Mouse (Mus musculus) lung, embryonic 15.5 days (tissue): ENCODE results near the gene Tiam1. TPM values are rescaled to one million over a fixed set of nuclear protein-coding genes. Genes with fewer than 3 reads are reported as not detected.

Source experiments
- ATAC-seq: fragments of 200-750 bp; cut with Nextera tagmentation; 2 replicates; pipeline ENCODE4 v1.8.0; 2017; ENCODE audit warnings: moderate number of reproducible peaks, borderline replicate concordance; ENCODE audit not compliant: low FRiP score, low TSS enrichment; ENCODE audit errors: extremely low read depth
- H3K27ac ChIP-seq: fragments of 300-500 bp; sonication (generic); 2 replicates; pipeline ENCODE4 v1.5.1; 2015; ENCODE audit warnings: moderate library complexity, mild to moderate bottlenecking, inconsistent platforms
- H3K27me3 ChIP-seq: fragments of 300-500 bp; sonication (generic); 2 replicates; pipeline ENCODE4 v1.6.1; 2015; ENCODE audit warnings: inconsistent platforms
- H3K36me3 ChIP-seq: fragments of 300-500 bp; sonication (generic); 2 replicates; pipeline ENCODE4 v1.6.1; 2015; ENCODE audit warnings: inconsistent platforms
- H3K4me1 ChIP-seq: fragments of 300-500 bp; sonication (generic); 2 replicates; pipeline ENCODE4 v1.6.1; 2015; ENCODE audit warnings: inconsistent platforms
- H3K4me2 ChIP-seq: fragments of 300-500 bp; sonication (generic); 2 replicates; pipeline ENCODE4 v1.6.1; 2015; ENCODE audit warnings: inconsistent platforms, mild to moderate bottlenecking, moderate library complexity
- H3K4me3 ChIP-seq: fragments of 300-500 bp; sonication (generic); 2 replicates; pipeline ENCODE4 v1.5.1; 2015; ENCODE audit warnings: mild to moderate bottlenecking, inconsistent platforms
- H3K9ac ChIP-seq: fragments of 300-500 bp; sonication (generic); 2 replicates; pipeline ENCODE4 v1.6.1; 2015; ENCODE audit warnings: inconsistent platforms
- H3K9me3 ChIP-seq: fragments of 300-500 bp; sonication (generic); 2 replicates; pipeline ENCODE4 v1.6.1; 2016; ENCODE audit warnings: inconsistent platforms
- WGBS: fragments of 180-500 bp; shearing (Covaris S2); methylation state at CpG from one replicate; pipeline ENCODE4 v1.1.7; 2015; 5-methylcytosine and 5-hydroxymethylcytosine counted together
- polyA plus RNA-seq: library from polyadenylated mRNA; unstranded; fragments of >200 nt; fragmentation: Nextera tagmentation; extraction: Ambion mirVana; gene quantifications from 2 replicates; pipeline ENCODE4 v1.2.1, GENCODE M21; 2015

Tiam1 gene
- polyA plus RNA-seq, 1 experiment from 2014 or later = 10.8 TPM

- Histone ChIP-seq H3K4me2 (no peak overlapping the region), H3K9me3 (no peaks in the 10 kb centered on the region), H3K4me3 (no peak overlapping the region), H3K36me3 (no peaks in the 10 kb centered on the region), H3K4me1 (peaks cover 11% of the 10 kb centered on the region), H3K9ac (no peak overlapping the region), H3K27me3 (no peaks in the 10 kb centered on the region), H3K27ac (no peak overlapping the region)
- ATAC-seq = no peak
- WGBS = 55% methylated on average over 5 of the region's 5 CpGs
Observed at GRCm38 (mm10) chr16:89863264-89863663, 280.3 kb downstream of the Tiam1 start.

- Histone ChIP-seq H3K36me3 (no peaks in the 10 kb centered on the region), H3K4me3 (no peak overlapping the region), H3K27me3 (no peaks in the 10 kb centered on the region), H3K4me2 (no peak overlapping the region), H3K9ac (no peak overlapping the region), H3K9me3 (no peaks in the 10 kb centered on the region), H3K4me1 (peaks cover 11% of the 10 kb centered on the region), H3K27ac (no peak overlapping the region)
- 35% methylated on average over 5 of the region's 5 CpGs for WGBS
- no peak for ATAC-seq
Observed at GRCm38 (mm10) chr16:89861531-89861930, 282.0 kb downstream of the Tiam1 start.

GRCm38 (mm10) chr16:89860708-89861107 lies 282.9 kb downstream of the Tiam1 start:
- Histone ChIP-seq H3K27me3 (no peaks in the 10 kb centered on the region), H3K9ac (no peak overlapping the region), H3K4me2 (no peak overlapping the region), H3K4me1 (peaks cover 11% of the 10 kb centered on the region), H3K4me3 (no peak overlapping the region), H3K27ac (no peak overlapping the region), H3K36me3 (no peaks in the 10 kb centered on the region), H3K9me3 (no peaks in the 10 kb centered on the region)
- ATAC-seq = no peak
- 27% methylated on average over 6 of the region's 6 CpGs for WGBS

GRCm38 (mm10) chr16:89857666-89858065 lies 285.9 kb downstream of the Tiam1 start:
- H3K36me3 ChIP-seq = no peaks in the 10 kb centered on the region
- H3K4me3 ChIP-seq = no peak overlapping the region
- H3K4me1 ChIP-seq = peaks cover 11% of the 10 kb centered on the region
- no peaks in the 10 kb centered on the region for H3K9me3 ChIP-seq
- H3K4me2 ChIP-seq = no peak overlapping the region
- 49% methylated on average over 3 of the region's 3 CpGs for WGBS
- H3K27ac ChIP-seq = no peak overlapping the region
- no peak overlapping the region for H3K9ac ChIP-seq
- no peaks in the 10 kb centered on the region for H3K27me3 ChIP-seq
- ATAC-seq = no peak

GRCm38 (mm10) chr16:89854731-89855130 lies 288.8 kb downstream of the Tiam1 start:
- Histone ChIP-seq H3K4me2 (no peak overlapping the region), H3K27ac (no peak overlapping the region), H3K9ac (no peak overlapping the region), H3K4me1 (no peaks in the 10 kb centered on the region), H3K36me3 (no peaks in the 10 kb centered on the region), H3K9me3 (no peaks in the 10 kb centered on the region), H3K27me3 (no peaks in the 10 kb centered on the region), H3K4me3 (no peak overlapping the region)
- ATAC-seq = no peak
- 70% methylated on average over 8 of the region's 8 CpGs for WGBS

GRCm38 (mm10) chr16:89851333-89851732 lies 292.2 kb downstream of the Tiam1 start:
- ATAC-seq = no peak
- Histone ChIP-seq H3K4me3 (no peak overlapping the region), H3K9me3 (no peaks in the 10 kb centered on the region), H3K27ac (no peak overlapping the region), H3K27me3 (no peaks in the 10 kb centered on the region), H3K36me3 (no peaks in the 10 kb centered on the region), H3K9ac (no peak overlapping the region), H3K4me2 (no peak overlapping the region), H3K4me1 (no peaks in the 10 kb centered on the region)
- 43% methylated on average over 9 of the region's 9 CpGs for WGBS

GRCm38 (mm10) chr16:89848651-89849597 lies 294.6 kb downstream of the Tiam1 start:
- no peak overlapping the region for H3K9ac ChIP-seq
- H3K4me3 ChIP-seq = no peak overlapping the region
- no peaks in the 10 kb centered on the region for H3K9me3 ChIP-seq
- H3K27ac ChIP-seq = no peak overlapping the region
- H3K36me3 ChIP-seq = no peaks in the 10 kb centered on the region
- no peak for ATAC-seq
- H3K27me3 ChIP-seq = 0 out of 2 replicates have a peak, but pooled peaks cover under 1% of the 10 kb centered on the region
- H3K4me1 ChIP-seq = no peaks in the 10 kb centered on the region
- no peak overlapping the region for H3K4me2 ChIP-seq
- 82% methylated on average over 19 of the region's 19 CpGs for WGBS

- no peak for ATAC-seq
- Histone ChIP-seq H3K36me3 (no peaks in the 10 kb centered on the region), H3K4me2 (no peak overlapping the region), H3K9me3 (no peaks in the 10 kb centered on the region), H3K9ac (no peak overlapping the region), H3K4me1 (no peaks in the 10 kb centered on the region), H3K27ac (no peak overlapping the region), H3K27me3 (peaks cover 2% of the 10 kb centered on the region; the same call in 1 of the 2 replicates), H3K4me3 (no peak overlapping the region)
- WGBS = 92% methylated on average over 3 of the region's 3 CpGs
Observed at GRCm38 (mm10) chr16:89848179-89848578, 295.4 kb downstream of the Tiam1 start.

GRCm38 (mm10) chr16:89845461-89845860 lies 298.1 kb downstream of the Tiam1 start:
- H3K36me3 ChIP-seq = no peaks in the 10 kb centered on the region
- no peaks in the 10 kb centered on the region; the same call in 1 of the 2 replicates for H3K4me1 ChIP-seq
- H3K4me3 ChIP-seq = no peak overlapping the region
- no peak for ATAC-seq
- peaks cover 2% of the 10 kb centered on the region; the same call in 1 of the 2 replicates for H3K27me3 ChIP-seq
- 78% methylated on average over 8 of the region's 8 CpGs for WGBS
- H3K9me3 ChIP-seq = no peaks in the 10 kb centered on the region
- no peak overlapping the region for H3K27ac ChIP-seq
- H3K9ac ChIP-seq = no peak overlapping the region
- H3K4me2 ChIP-seq = no peak overlapping the region

GRCm38 (mm10) chr16:89844580-89844979 lies 299.0 kb downstream of the Tiam1 start:
- Histone ChIP-seq H3K4me1 (no peaks in the 10 kb centered on the region; the same call in 1 of the 2 replicates), H3K36me3 (no peaks in the 10 kb centered on the region), H3K27ac (no peak overlapping the region), H3K27me3 (peaks cover 2% of the 10 kb centered on the region; the same call in 1 of the 2 replicates), H3K9me3 (no peaks in the 10 kb centered on the region), H3K4me2 (no peak overlapping the region), H3K4me3 (no peak overlapping the region), H3K9ac (no peak overlapping the region)
- 39% methylated on average over 5 of the region's 5 CpGs for WGBS
- 0 out of 2 replicates have a peak, but pooled peaks have one; percentile 41 for ATAC-seq

GRCm38 (mm10) chr16:89841894-89842293 lies 301.7 kb downstream of the Tiam1 start:
- H3K27ac ChIP-seq = no peak overlapping the region
- 47% methylated on average over 6 of the region's 6 CpGs for WGBS
- H3K4me3 ChIP-seq = no peak overlapping the region
- H3K4me2 ChIP-seq = no peak overlapping the region
- peaks cover 2% of the 10 kb centered on the region; the same call in 1 of the 2 replicates for H3K27me3 ChIP-seq
- ATAC-seq = no peak
- no peaks in the 10 kb centered on the region for H3K9me3 ChIP-seq
- H3K36me3 ChIP-seq = no peaks in the 10 kb centered on the region
- H3K9ac ChIP-seq = no peak overlapping the region
- H3K4me1 ChIP-seq = no peaks in the 10 kb centered on the region; the same call in 1 of the 2 replicates

- peaks cover 2% of the 10 kb centered on the region; the same call in 1 of the 2 replicates for H3K27me3 ChIP-seq
- no peaks in the 10 kb centered on the region for H3K9me3 ChIP-seq
- no peak overlapping the region for H3K4me3 ChIP-seq
- H3K4me2 ChIP-seq = no peak overlapping the region
- no peaks in the 10 kb centered on the region; the same call in 1 of the 2 replicates for H3K4me1 ChIP-seq
- ATAC-seq = no peak
- H3K36me3 ChIP-seq = no peaks in the 10 kb centered on the region
- H3K27ac ChIP-seq = no peak overlapping the region
- 76% methylated on average over 6 of the region's 6 CpGs for WGBS
- H3K9ac ChIP-seq = no peak overlapping the region
Observed at GRCm38 (mm10) chr16:89840361-89840760, 303.2 kb downstream of the Tiam1 start.
